Mouse (Mus musculus) C2C12 (cell line): ENCODE results near the gene Cd79b. TPM values are rescaled to one million over a fixed set of nuclear protein-coding genes. Genes with fewer than 3 reads are reported as not detected.

Source experiments
- H3K27me3 ChIP-seq: one replicate; pipeline ENCODE4 v1.6.1; 2011; ENCODE audit not compliant: control insufficient read depth, insufficient read depth, insufficient read length
- H3K36me3 ChIP-seq: one replicate; pipeline ENCODE4 v1.6.1; 2011; ENCODE audit not compliant: control insufficient read depth, insufficient read depth
- H3K4me3 ChIP-seq: one replicate; pipeline ENCODE4 v1.5.1; 2011; ENCODE audit warnings: mild to moderate bottlenecking, control low read depth; ENCODE audit not compliant: poor library complexity, insufficient read depth, severe bottlenecking
- H3K79me2 ChIP-seq: one replicate; pipeline ENCODE4 v1.6.1; 2011; ENCODE audit not compliant: control insufficient read depth, insufficient read depth
- H3K79me3 ChIP-seq: one replicate; pipeline ENCODE4 v1.6.1; 2011; ENCODE audit warnings: low read depth, control low read depth
- H3ac ChIP-seq: one replicate; pipeline ENCODE3; 2011; ENCODE audit warnings: low read depth; ENCODE audit not compliant: control insufficient read depth, insufficient read length
- CEBPB ChIP-seq: IDR thresholded peaks from one replicate; pipeline ENCODE4 v1.6.1; 2011; ENCODE audit warnings: low read depth, mild to moderate bottlenecking, control low read depth, moderate library complexity
- CTCF ChIP-seq: IDR thresholded peaks from one replicate; pipeline ENCODE4 v1.5.1; 2011; ENCODE audit not compliant: control insufficient read depth, insufficient read depth, insufficient read length
- FOSL1 ChIP-seq: IDR thresholded peaks from one replicate; pipeline ENCODE4 v1.8.0; 2011; ENCODE audit warnings: mild to moderate bottlenecking, low read length; ENCODE audit not compliant: poor library complexity, insufficient read depth, severe bottlenecking
- MAX ChIP-seq: IDR thresholded peaks from one replicate; pipeline ENCODE4 v1.6.1; 2011; ENCODE audit warnings: mild to moderate bottlenecking, control low read depth
- MYOD1 ChIP-seq: IDR thresholded peaks from one replicate; pipeline ENCODE4 v1.6.1; 2011; ENCODE audit warnings: low read depth; ENCODE audit not compliant: control insufficient read depth, insufficient read length
- MYOG ChIP-seq: IDR thresholded peaks from one replicate; pipeline ENCODE4 v1.6.1; 2011; ENCODE audit not compliant: control insufficient read depth, insufficient read length; ENCODE audit errors: extremely low read depth
- USF1 ChIP-seq: IDR thresholded peaks from one replicate; pipeline ENCODE4 v1.6.1; 2011; ENCODE audit warnings: low read depth, mild to moderate bottlenecking, control low read depth, moderate library complexity
- polyA plus RNA-seq: library from polyadenylated mRNA; unstranded; fragments of >200 nt; fragmentation: generic; extraction: Trizol; gene quantifications from one replicate; pipeline ENCODE4 v1.2.1, GENCODE M21; 2012; ENCODE audit warnings: missing spikeins

Cd79b gene
- polyA plus RNA-seq, 1 experiment = not detected

- Histone ChIP-seq H3ac (no peak overlapping the region), H3K79me3 (peaks cover 24% of the 10 kb centered on the region), H3K27me3 (no peaks in the 10 kb centered on the region), H3K36me3 (peaks cover 72% of the 10 kb centered on the region), H3K79me2 (peaks cover 45% of the 10 kb centered on the region), H3K4me3 (no peak overlapping the region)
- TF ChIP-seq FOSL1 (no peak), MAX (no peak), USF1 (no peak), CTCF (no peak), MYOD1 (no peak), MYOG (no peak), CEBPB (no peak)
Measured at GRCm38 (mm10) chr11:106265570-106265969, 49.0 kb downstream of the Cd79b start.

- peaks cover 74% of the 10 kb centered on the region for H3K36me3 ChIP-seq
- no peak overlapping the region for H3ac ChIP-seq
- H3K79me3 ChIP-seq = peaks cover 23% of the 10 kb centered on the region
- H3K79me2 ChIP-seq = peaks cover 45% of the 10 kb centered on the region
- H3K27me3 ChIP-seq = no peaks in the 10 kb centered on the region
- H3K4me3 ChIP-seq = no peak overlapping the region
- TF ChIP-seq CEBPB (no peak), MYOD1 (no peak), MAX (no peak), MYOG (no peak), CTCF (no peak), USF1 (no peak), FOSL1 (no peak)
Measured at GRCm38 (mm10) chr11:106264988-106265387, 49.6 kb downstream of the Cd79b start.

GRCm38 (mm10) chr11:106263963-106264362 lies 50.6 kb downstream of the Cd79b start:
- H3K36me3 ChIP-seq = peaks cover 80% of the 10 kb centered on the region
- H3K27me3 ChIP-seq = no peaks in the 10 kb centered on the region
- no peak overlapping the region for H3K4me3 ChIP-seq
- H3K79me3 ChIP-seq = peaks cover 24% of the 10 kb centered on the region
- no peak for TF ChIP-seq CTCF
- no peak for TF ChIP-seq USF1
- no peak for TF ChIP-seq FOSL1
- TF ChIP-seq MYOD1 = no peak
- no peak for TF ChIP-seq MAX
- TF ChIP-seq MYOG = no peak
- H3K79me2 ChIP-seq = peaks cover 42% of the 10 kb centered on the region
- no peak overlapping the region for H3ac ChIP-seq

Other genes starting within 250 kb of the Cd79b start
- 15.8 TPM for gene Taco1, start 248.7 kb downstream of the Cd79b start, polyA plus RNA-seq
- gene Map3k3, start 230.1 kb downstream of the Cd79b start, polyA plus RNA-seq = 23.1 TPM
- gene Gm10840, start 153.9 kb downstream of the Cd79b start, polyA plus RNA-seq = not detected
- 67.7 TPM for gene Limd2, start 153.9 kb downstream of the Cd79b start, polyA plus RNA-seq
- 21.3 TPM for gene Strada, start 112.6 kb downstream of the Cd79b start, polyA plus RNA-seq
- gene Ccdc47, start 98.4 kb downstream of the Cd79b start, polyA plus RNA-seq = 16.6 TPM
- gene Ddx42, start 97.8 kb downstream of the Cd79b start, polyA plus RNA-seq = 19.5 TPM
- 48.7 TPM for gene Ftsj3, start 58.7 kb downstream of the Cd79b start, polyA plus RNA-seq
- gene Psmc5, start 58.6 kb downstream of the Cd79b start, polyA plus RNA-seq = 289 TPM
- gene Smarcd2, start 41.8 kb downstream of the Cd79b start, polyA plus RNA-seq = 49.5 TPM
- 0.15 TPM for gene Tcam1, start 38.1 kb downstream of the Cd79b start, polyA plus RNA-seq
- not detected for gene Gh, start 12.9 kb downstream of the Cd79b start, polyA plus RNA-seq
- gene Scn4a, start 38.5 kb upstream of the Cd79b start, polyA plus RNA-seq = 0.02 TPM
- gene Prr29, start 50.7 kb upstream of the Cd79b start, polyA plus RNA-seq = not detected
- not detected for gene Icam2, start 73.3 kb upstream of the Cd79b start, polyA plus RNA-seq
- 6.0 TPM for gene Ern1, start 173.1 kb upstream of the Cd79b start, polyA plus RNA-seq